Mouse (Mus musculus) retina, postnatal 7 days (tissue): ENCODE measurements around the gene A3galt2.
A peak's percentile ranks its signal among the peaks of the same experiment; 100 is the strongest.

Experiments
- DNase-seq: peaks from one replicate; pipeline ENCODE4 v3.0.0-alpha.2; 2012; ENCODE audit warnings: low read depth, low spot score

Gene A3galt2

GRCm38 (mm10) chr4:128796788-128797187 lies 41.6 kb downstream of the A3galt2 start:
- no peak for DNase-seq

GRCm38 (mm10) chr4:128801675-128802465 lies 46.7 kb downstream of the A3galt2 start:
- no peak for DNase-seq

- DNase-seq: no peak
These were observed 48.4 kb downstream of the A3galt2 start for GRCm38 (mm10) chr4:128803569-128803968.

- DNase-seq: no peak
These were observed 49.4 kb downstream of the A3galt2 start for GRCm38 (mm10) chr4:128804426-128805149.

GRCm38 (mm10) chr4:128805150-128806042 lies 50.2 kb downstream of the A3galt2 start:
- DNase-seq: peak; percentile 27

- DNase-seq: peak; percentile 40
These were observed 51.1 kb downstream of the A3galt2 start, which contains the start of gene Zfp362 for GRCm38 (mm10) chr4:128806043-128806826. TSS of gene Zfp362 (minus strand) at chr4:128806045.

- no peak for DNase-seq
These were observed 51.6 kb downstream of the A3galt2 start for GRCm38 (mm10) chr4:128806827-128807179.

- DNase-seq: peak; percentile 70
These were observed 56.4 kb downstream of the A3galt2 start for GRCm38 (mm10) chr4:128811382-128812056.

GRCm38 (mm10) chr4:128817011-128817410 lies 61.8 kb downstream of the A3galt2 start:
- DNase-seq: no peak
